Mouse (Mus musculus) kidney, postnatal 0 days (tissue): ENCODE results near the gene Esrrg. TPM values are rescaled to one million over a fixed set of nuclear protein-coding genes. Genes with fewer than 3 reads are reported as not detected.
A peak's percentile ranks its signal among the peaks of the same experiment; 100 is the strongest.

Source experiments
- ATAC-seq: fragments of 200-750 bp; cut with Nextera tagmentation; replicated peaks from 2 replicates; pipeline ENCODE4 v1.8.0; 2017; ENCODE audit warnings: low read depth, moderate number of reproducible peaks, moderate TSS enrichment, moderate library complexity; ENCODE audit not compliant: low FRiP score
- DNase-seq: peaks from one replicate; pipeline ENCODE4 v3.0.0-alpha.2; 2016; ENCODE audit warnings: low spot score
- H3K27ac ChIP-seq: fragments of 300-500 bp; sonication (generic); 2 replicates; pipeline ENCODE4 v1.5.1; 2014; ENCODE audit warnings: mild to moderate bottlenecking
- H3K27me3 ChIP-seq: fragments of 300-500 bp; sonication (generic); 2 replicates; pipeline ENCODE4 v1.6.1; 2014; ENCODE audit warnings: low read length, mixed read lengths; ENCODE audit not compliant: insufficient read depth
- H3K36me3 ChIP-seq: fragments of 300-500 bp; sonication (generic); 2 replicates; pipeline ENCODE4 v1.6.1; 2014; ENCODE audit warnings: low read length, mixed read lengths; ENCODE audit not compliant: insufficient read depth
- H3K4me1 ChIP-seq: fragments of 300-500 bp; sonication (generic); replicated peaks from 2 replicates; pipeline ENCODE4 v1.6.1; 2014; ENCODE audit warnings: antibody characterized with exemption, low read length, mixed read lengths; ENCODE audit not compliant: insufficient read depth
- H3K4me2 ChIP-seq: fragments of 300-500 bp; sonication (generic); 2 replicates; pipeline ENCODE4 v1.6.1; 2014; ENCODE audit warnings: mild to moderate bottlenecking, low read length, moderate library complexity, mixed read lengths
- H3K4me3 ChIP-seq: fragments of 300-500 bp; sonication (generic); replicated peaks from 2 replicates; pipeline ENCODE4 v1.5.1; 2014; ENCODE audit warnings: low read depth, low read length
- H3K9ac ChIP-seq: fragments of 300-500 bp; sonication (generic); 2 replicates; pipeline ENCODE4 v1.6.1; 2014; ENCODE audit warnings: low read depth, low read length
- H3K9me3 ChIP-seq: fragments of 300-500 bp; sonication (generic); replicated peaks from 2 replicates; pipeline ENCODE4 v1.6.1; 2016; ENCODE audit warnings: low read length, inconsistent platforms, mixed read lengths
- CTCF ChIP-seq: IDR thresholded peaks from 2 replicates; pipeline ENCODE4 v1.5.1; 2016; ENCODE audit warnings: antibody characterized with exemption, low read depth, mild to moderate bottlenecking, moderate library complexity
- WGBS: fragments of 180-500 bp; shearing (Covaris S2); extraction: QIAGEN DNeasy Blood & Tissue Kit; methylation state at CpG from one replicate; pipeline ENCODE4 v1.1.7; 2014; 5-methylcytosine and 5-hydroxymethylcytosine counted together
- polyA plus RNA-seq: library from polyadenylated mRNA; unstranded; fragments of >200 nt; fragmentation: Nextera tagmentation; extraction: Ambion mirVana; gene quantifications from 2 replicates; pipeline ENCODE4 v1.2.1, GENCODE M21; 2015

Gene Esrrg
- polyA plus RNA-seq, 1 experiment from 2014 or later: 26.0 TPM

DNA sequence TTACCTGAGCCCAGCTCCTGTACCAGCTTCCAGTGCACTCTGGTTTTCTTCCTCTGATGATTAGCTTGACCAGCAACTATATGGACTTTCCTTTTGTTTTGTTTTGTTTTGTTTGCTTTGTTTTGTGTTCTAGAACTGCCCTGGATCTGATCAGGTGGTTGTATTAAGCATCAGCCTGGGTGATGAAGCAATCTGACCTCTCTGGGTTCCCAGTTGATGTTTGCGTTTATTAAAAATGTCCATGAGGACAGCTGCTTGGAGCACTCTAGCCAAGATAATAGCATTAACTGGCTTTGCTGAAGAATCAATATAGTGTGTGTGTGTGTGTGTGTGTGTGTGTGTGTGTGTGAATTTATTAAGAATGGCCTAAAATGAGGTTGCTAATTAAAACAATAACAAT, 149.4 kb downstream of the Esrrg start:
- DNase-seq: no peak
- TF ChIP-seq CTCF: no peak
- Histone ChIP-seq H3K9me3 (no peaks in the 10 kb centered on the region), H3K4me1 (0 out of 2 replicates have a peak, but pooled peaks cover 6% of the 10 kb centered on the region), H3K4me2 (no peak overlapping the region), H3K27me3 (no peaks in the 10 kb centered on the region), H3K4me3 (no peak overlapping the region), H3K36me3 (no peaks in the 10 kb centered on the region), H3K27ac (no peak overlapping the region), H3K9ac (no peak overlapping the region)
- ATAC-seq: no peak
- 69% methylated on average over 1 of the region's 1 CpGs for WGBS

DNA sequence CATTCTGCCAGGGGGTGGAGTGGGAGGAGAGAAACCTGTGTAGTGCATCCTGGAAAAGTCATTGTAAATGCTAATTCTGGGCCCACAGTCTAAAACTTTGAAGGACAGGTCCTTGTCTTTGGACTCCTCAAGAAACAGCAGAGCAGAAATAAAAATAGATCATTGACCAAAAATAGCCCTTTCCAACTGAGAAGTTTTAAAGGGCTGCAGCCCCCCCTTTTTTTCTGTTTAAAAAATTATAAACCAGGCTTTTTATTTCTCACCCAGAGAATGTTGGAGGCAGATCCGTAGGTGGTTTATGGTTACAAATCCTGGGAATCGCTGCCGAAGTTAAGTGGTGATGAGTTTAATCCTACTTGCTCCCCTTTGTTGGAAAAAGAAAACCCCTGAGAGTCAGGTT, 150.0 kb downstream of the Esrrg start:
- ATAC-seq (no peak), DNase-seq (no peak)
- H3K4me2 ChIP-seq: no peak overlapping the region
- no peak overlapping the region for H3K9ac ChIP-seq
- H3K4me1 ChIP-seq: 0 out of 2 replicates have a peak, but pooled peaks cover 7% of the 10 kb centered on the region
- no peak overlapping the region; the same call in 1 of the 2 replicates for H3K27ac ChIP-seq
- no peaks in the 10 kb centered on the region for H3K27me3 ChIP-seq
- 40% methylated on average over 3 of the region's 3 CpGs for WGBS
- no peak for TF ChIP-seq CTCF
- no peaks in the 10 kb centered on the region for H3K9me3 ChIP-seq
- no peak overlapping the region for H3K4me3 ChIP-seq
- no peaks in the 10 kb centered on the region for H3K36me3 ChIP-seq

DNA sequence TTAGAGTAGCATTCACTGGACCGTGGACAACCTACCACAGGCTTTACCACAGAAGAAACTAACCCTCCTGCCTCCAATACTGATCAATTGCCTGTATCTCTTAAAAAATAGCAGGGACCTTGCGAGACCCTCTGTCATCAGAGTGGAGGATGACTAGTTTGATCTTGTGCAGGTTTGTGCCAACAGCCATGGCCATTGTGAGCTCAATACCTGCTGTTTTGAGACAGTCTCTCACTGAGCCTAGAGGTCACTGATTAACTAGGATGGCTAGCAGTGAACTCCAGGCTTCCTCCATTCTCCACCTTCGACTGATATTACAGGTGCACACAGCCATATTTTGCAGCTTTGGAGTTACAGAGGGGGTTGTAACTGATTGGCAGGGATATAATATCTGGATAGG, 150.9 kb downstream of the Esrrg start:
- no peak overlapping the region for H3K4me3 ChIP-seq
- ATAC-seq (peak; percentile 31; the same call in 1 of the 2 replicates), DNase-seq (no peak)
- 61% methylated on average over 3 of the region's 3 CpGs for WGBS
- H3K27ac ChIP-seq: no peak overlapping the region
- no peaks in the 10 kb centered on the region for H3K9me3 ChIP-seq
- no peak overlapping the region for H3K9ac ChIP-seq
- no peak overlapping the region for H3K4me2 ChIP-seq
- no peaks in the 10 kb centered on the region for H3K27me3 ChIP-seq
- no peaks in the 10 kb centered on the region for H3K36me3 ChIP-seq
- 0 out of 2 replicates have a peak, but pooled peaks cover 7% of the 10 kb centered on the region for H3K4me1 ChIP-seq
- no peak for TF ChIP-seq CTCF

DNA sequence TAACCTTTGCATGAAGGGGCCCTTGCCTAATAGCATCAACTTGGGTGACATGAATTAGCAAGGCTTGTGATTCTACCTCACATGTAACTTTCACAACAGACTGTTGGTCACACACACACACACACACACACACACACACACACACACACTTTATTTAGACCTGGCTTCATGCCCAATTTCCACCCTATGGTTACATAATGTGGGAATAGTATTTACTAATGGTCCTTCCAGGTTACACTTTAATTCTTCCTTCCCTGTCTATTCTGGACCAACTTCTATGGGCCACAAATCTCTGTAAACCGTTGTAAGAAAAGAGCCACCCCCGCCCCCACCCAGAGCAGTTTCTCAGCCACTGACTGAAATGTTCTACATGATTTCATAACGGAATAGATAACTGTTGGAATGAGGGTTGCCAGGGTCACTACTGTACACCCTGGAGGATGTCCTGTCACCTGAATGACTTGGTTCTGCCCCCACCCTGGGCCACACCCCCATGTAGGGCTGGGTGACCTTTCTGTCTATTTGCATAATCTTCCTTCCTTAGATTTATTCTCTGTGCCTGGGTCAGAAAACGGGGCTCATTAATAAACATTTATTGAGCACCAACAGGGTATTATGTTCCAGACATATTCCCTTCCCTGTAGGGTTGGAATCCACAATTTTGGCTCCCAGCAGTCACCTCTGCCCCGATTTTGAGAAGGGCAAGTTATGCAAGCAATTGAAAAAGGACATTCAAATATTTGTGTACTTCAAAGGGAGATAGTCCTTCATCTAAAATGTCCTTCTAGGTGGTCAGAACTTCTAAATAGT, 154.3 kb downstream of the Esrrg start:
- no peaks in the 10 kb centered on the region for H3K9me3 ChIP-seq
- H3K9ac ChIP-seq: no peak overlapping the region
- H3K27me3 ChIP-seq: no peaks in the 10 kb centered on the region
- H3K4me1 ChIP-seq: 0 out of 2 replicates have a peak, but pooled peaks cover 7% of the 10 kb centered on the region
- no peak for DNase-seq
- H3K4me3 ChIP-seq: no peak overlapping the region
- H3K4me2 ChIP-seq: no peak overlapping the region
- no peak for ATAC-seq
- 53% methylated on average over 5 of the region's 5 CpGs for WGBS
- no peaks in the 10 kb centered on the region for H3K36me3 ChIP-seq
- no peak for TF ChIP-seq CTCF
- peak overlapping the region; percentile 40; the same call in 1 of the 2 replicates for H3K27ac ChIP-seq

DNA sequence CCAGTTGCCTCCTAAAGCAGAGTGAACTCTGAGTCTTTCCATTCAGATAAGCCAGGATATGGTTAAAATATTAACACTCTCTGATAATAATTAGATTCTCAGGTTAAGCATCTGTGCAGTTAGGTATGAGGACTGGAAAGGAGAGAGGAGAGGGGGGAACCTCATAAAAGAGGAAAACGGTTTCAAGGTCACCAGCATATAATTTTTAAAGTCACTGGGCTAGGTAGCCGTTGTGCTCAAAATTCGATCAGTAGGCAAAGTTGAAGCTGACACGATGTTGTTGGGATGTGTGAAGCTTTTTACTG, 154.8 kb downstream of the Esrrg start:
- WGBS: 40% methylated on average over 4 of the region's 4 CpGs
- Histone ChIP-seq H3K4me2 (no peak overlapping the region), H3K4me1 (0 out of 2 replicates have a peak, but pooled peaks cover 7% of the 10 kb centered on the region), H3K4me3 (no peak overlapping the region), H3K9ac (no peak overlapping the region), H3K27ac (no peak overlapping the region), H3K9me3 (no peaks in the 10 kb centered on the region), H3K27me3 (no peaks in the 10 kb centered on the region), H3K36me3 (no peaks in the 10 kb centered on the region)
- TF ChIP-seq CTCF: no peak
- DNase-seq (no peak), ATAC-seq (no peak)

DNA sequence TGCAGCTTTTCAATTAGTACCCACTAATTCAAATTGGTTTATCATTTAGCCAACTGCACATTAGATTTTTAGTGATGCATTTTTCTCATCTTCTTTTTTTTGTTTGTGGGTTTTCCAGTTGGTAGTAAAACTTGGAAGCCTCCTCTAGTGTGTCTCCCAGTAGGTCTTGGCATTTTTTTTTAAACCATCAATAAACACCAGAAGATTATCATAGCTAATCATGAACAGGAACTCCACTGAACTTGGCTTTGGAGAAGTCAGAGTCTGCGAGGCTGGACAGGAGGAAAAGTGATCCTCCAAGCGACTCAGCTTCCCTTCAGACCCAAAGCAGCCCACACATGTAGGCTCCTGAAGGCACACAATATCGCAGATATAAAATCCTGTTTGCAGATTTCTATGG, 155.2 kb downstream of the Esrrg start:
- Histone ChIP-seq H3K9ac (no peak overlapping the region), H3K9me3 (no peaks in the 10 kb centered on the region), H3K4me1 (0 out of 2 replicates have a peak, but pooled peaks cover 4% of the 10 kb centered on the region), H3K4me2 (no peak overlapping the region), H3K4me3 (no peak overlapping the region), H3K36me3 (no peaks in the 10 kb centered on the region), H3K27me3 (no peaks in the 10 kb centered on the region), H3K27ac (no peak overlapping the region)
- no peak for ATAC-seq
- TF ChIP-seq CTCF: no peak
- 31% methylated on average over 3 of the region's 3 CpGs for WGBS
- DNase-seq: no peak
